Mouse (Mus musculus) intestine, embryonic 16.5 days (tissue): ENCODE measurements around the gene Zic5. TPM values are rescaled to one million over a fixed set of nuclear protein-coding genes. Genes with fewer than 3 reads are reported as not detected.
A peak's percentile ranks its signal among the peaks of the same experiment; 100 is the strongest.
"Not testable (repeated sequence)": the region's sequence is repeated elsewhere in the genome, so short reads cannot be mapped to it uniquely, and the experiment has no call there.

Experiments
- ATAC-seq: fragments of 200-750 bp; cut with Nextera tagmentation; 2 replicates; pipeline ENCODE4 v1.8.0; 2017; ENCODE audit warnings: moderate TSS enrichment, moderate library complexity
- H3K27ac ChIP-seq: fragments of 300-500 bp; sonication (generic); 2 replicates; pipeline ENCODE4 v1.5.1; 2014; ENCODE audit warnings: mild to moderate bottlenecking, low read length
- H3K27me3 ChIP-seq: fragments of 300-500 bp; sonication (generic); replicated peaks from 2 replicates; pipeline ENCODE4 v1.6.1; 2014; ENCODE audit warnings: low read length, control low read depth, mixed read lengths; ENCODE audit not compliant: control insufficient read depth, insufficient read depth
- H3K36me3 ChIP-seq: fragments of 300-500 bp; sonication (generic); 2 replicates; pipeline ENCODE4 v1.6.1; 2014; ENCODE audit warnings: low read length, control low read depth; ENCODE audit not compliant: control insufficient read depth, insufficient read depth
- H3K4me1 ChIP-seq: fragments of 300-500 bp; sonication (generic); 2 replicates; pipeline ENCODE4 v1.6.1; 2014; ENCODE audit warnings: low read length, control low read depth, mixed read lengths; ENCODE audit not compliant: control insufficient read depth, insufficient read depth
- H3K4me2 ChIP-seq: fragments of 300-500 bp; sonication (generic); 2 replicates; pipeline ENCODE4 v1.6.1; 2014; ENCODE audit warnings: low read depth, low read length, control low read depth
- H3K4me3 ChIP-seq: fragments of 300-500 bp; sonication (generic); 2 replicates; pipeline ENCODE4 v1.5.1; 2014; ENCODE audit warnings: mild to moderate bottlenecking, low read length
- H3K9ac ChIP-seq: fragments of 300-500 bp; sonication (generic); 2 replicates; pipeline ENCODE4 v1.6.1; 2014; ENCODE audit warnings: low read depth, low read length
- H3K9me3 ChIP-seq: fragments of 300-500 bp; sonication (generic); 2 replicates; pipeline ENCODE4 v1.6.1; 2016; ENCODE audit warnings: low read length, control low read depth; ENCODE audit not compliant: control insufficient read depth
- WGBS: fragments of 180-500 bp; shearing (Covaris S2); extraction: QIAGEN DNeasy Blood & Tissue Kit; methylation state at CpG from one replicate; pipeline ENCODE4 v1.1.7; 2014; 5-methylcytosine and 5-hydroxymethylcytosine counted together
- polyA plus RNA-seq: library from polyadenylated mRNA; unstranded; fragments of >200 nt; fragmentation: Nextera tagmentation; extraction: Ambion mirVana; gene quantifications from 2 replicates; pipeline ENCODE4 v1.2.1, GENCODE M21; 2015

The Zic5 gene
- polyA plus RNA-seq, 1 experiment from 2014 or later, result not detected

GRCm38 (mm10) chr14:122459776-122460175, 5.7 kb downstream of the Zic5 start:
- no peaks in the 10 kb centered on the region for H3K36me3 ChIP-seq
- H3K27me3 ChIP-seq, result peaks cover 53% of the 10 kb centered on the region
- ATAC-seq, result no peak
- 86% methylated on average over 1 of the region's 1 CpGs for WGBS
- H3K4me1 ChIP-seq, result peaks cover 14% of the 10 kb centered on the region
- H3K9ac ChIP-seq, result no peak overlapping the region
- no peak overlapping the region for H3K4me3 ChIP-seq
- no peaks in the 10 kb centered on the region for H3K9me3 ChIP-seq
- H3K4me2 ChIP-seq, result no peak overlapping the region
- H3K27ac ChIP-seq, result no peak overlapping the region

- 85% methylated on average over 5 of the region's 12 CpGs for WGBS
- peaks cover 51% of the 10 kb centered on the region for H3K27me3 ChIP-seq
- ATAC-seq, result not testable (repeated sequence)
These were observed 6.1 kb downstream of the Zic5 start for GRCm38 (mm10) chr14:122459332-122459731.

DNA sequence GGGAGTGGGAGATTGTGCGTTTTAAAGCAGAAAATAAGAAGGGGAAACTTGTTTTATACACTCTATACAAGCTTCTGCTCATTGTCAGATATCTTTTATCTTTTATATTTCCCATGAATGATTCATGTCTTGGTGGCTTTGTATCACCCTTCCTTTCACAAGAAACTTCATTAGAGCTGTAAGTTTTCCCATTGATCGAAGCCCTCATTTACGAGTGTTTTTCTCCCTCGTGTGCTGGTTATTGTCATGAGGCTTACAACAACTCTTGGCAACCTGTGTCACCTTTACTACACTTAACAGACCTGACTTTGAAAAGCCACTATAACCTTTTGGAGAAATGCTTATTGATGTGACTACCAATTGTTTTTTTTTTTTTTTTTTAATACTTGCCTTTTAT, 9.9 kb downstream of the Zic5 start:
- Histone ChIP-seq H3K36me3 (no peaks in the 10 kb centered on the region), H3K27me3 (peaks cover 58% of the 10 kb centered on the region), H3K9ac (no peak overlapping the region), H3K4me2 (no peak overlapping the region), H3K4me3 (no peak overlapping the region), H3K4me1 (0 out of 2 replicates have a peak, but pooled peaks cover 5% of the 10 kb centered on the region), H3K27ac (no peak overlapping the region), H3K9me3 (no peaks in the 10 kb centered on the region)
- ATAC-seq, result no peak
- 66% methylated on average over 4 of the region's 4 CpGs for WGBS

More at GRCm38 (mm10) chr14:122459332-122459731, 6.1 kb downstream of the Zic5 start:
- not testable (repeated sequence) for H3K4me1 ChIP-seq, H3K4me2 ChIP-seq, H3K9ac ChIP-seq, H3K36me3 ChIP-seq, H3K27ac ChIP-seq, H3K4me3 ChIP-seq, H3K9me3 ChIP-seq

DNA sequence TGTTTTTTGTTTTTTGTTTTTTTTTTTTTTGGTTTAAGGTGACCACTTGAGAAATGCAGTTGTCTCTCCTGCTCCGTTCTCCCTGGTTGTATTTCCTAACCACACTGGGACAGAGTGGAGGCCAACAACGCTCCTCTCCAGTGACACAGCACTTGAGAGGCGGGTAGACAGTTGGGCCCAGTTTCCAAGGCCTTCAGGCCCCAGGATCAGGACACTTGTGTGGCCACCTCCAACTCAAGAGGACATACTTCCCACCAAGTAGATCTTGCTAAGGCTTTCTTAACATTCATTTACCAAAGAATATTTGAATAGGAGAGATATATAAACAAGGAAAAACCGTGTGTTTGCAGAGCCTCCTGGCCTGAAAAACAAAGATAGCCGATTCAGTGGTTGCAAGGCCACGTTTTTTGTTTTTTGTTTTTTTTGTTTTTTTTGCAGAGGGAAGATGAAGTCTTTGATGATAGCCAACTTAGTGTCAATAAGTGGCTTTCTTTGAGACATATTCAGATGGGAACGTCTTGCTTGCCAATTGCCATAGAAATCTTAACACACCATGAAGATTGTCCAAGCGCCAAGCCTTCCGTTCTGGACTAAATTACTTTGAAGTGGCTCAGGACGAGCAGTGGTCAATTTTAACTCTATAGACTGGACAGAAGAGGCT, 10.4 kb downstream of the Zic5 start:
- 61% methylated on average over 10 of the region's 10 CpGs for WGBS
- peaks cover 5% of the 10 kb centered on the region; the same call in 1 of the 2 replicates for H3K4me1 ChIP-seq
- no peak overlapping the region for H3K4me3 ChIP-seq
- ATAC-seq, result no peak
- no peak overlapping the region for H3K27ac ChIP-seq
- no peaks in the 10 kb centered on the region for H3K9me3 ChIP-seq
- no peaks in the 10 kb centered on the region for H3K36me3 ChIP-seq
- no peak overlapping the region for H3K9ac ChIP-seq
- H3K27me3 ChIP-seq, result peaks cover 58% of the 10 kb centered on the region
- no peak overlapping the region for H3K4me2 ChIP-seq

GRCm38 (mm10) chr14:122453996-122454738, 11.3 kb downstream of the Zic5 start:
- peak overlapping the region; percentile 32 for H3K4me3 ChIP-seq
- no peak for ATAC-seq
- no peaks in the 10 kb centered on the region for H3K9me3 ChIP-seq
- peak overlapping the region; percentile 41 for H3K4me2 ChIP-seq
- no peak overlapping the region for H3K27ac ChIP-seq
- H3K4me1 ChIP-seq, result peaks cover 5% of the 10 kb centered on the region; the same call in 1 of the 2 replicates
- 13% methylated on average over 12 of the region's 12 CpGs for WGBS
- no peak overlapping the region for H3K9ac ChIP-seq
- H3K27me3 ChIP-seq, result peaks cover 61% of the 10 kb centered on the region
- H3K36me3 ChIP-seq, result no peaks in the 10 kb centered on the region

DNA sequence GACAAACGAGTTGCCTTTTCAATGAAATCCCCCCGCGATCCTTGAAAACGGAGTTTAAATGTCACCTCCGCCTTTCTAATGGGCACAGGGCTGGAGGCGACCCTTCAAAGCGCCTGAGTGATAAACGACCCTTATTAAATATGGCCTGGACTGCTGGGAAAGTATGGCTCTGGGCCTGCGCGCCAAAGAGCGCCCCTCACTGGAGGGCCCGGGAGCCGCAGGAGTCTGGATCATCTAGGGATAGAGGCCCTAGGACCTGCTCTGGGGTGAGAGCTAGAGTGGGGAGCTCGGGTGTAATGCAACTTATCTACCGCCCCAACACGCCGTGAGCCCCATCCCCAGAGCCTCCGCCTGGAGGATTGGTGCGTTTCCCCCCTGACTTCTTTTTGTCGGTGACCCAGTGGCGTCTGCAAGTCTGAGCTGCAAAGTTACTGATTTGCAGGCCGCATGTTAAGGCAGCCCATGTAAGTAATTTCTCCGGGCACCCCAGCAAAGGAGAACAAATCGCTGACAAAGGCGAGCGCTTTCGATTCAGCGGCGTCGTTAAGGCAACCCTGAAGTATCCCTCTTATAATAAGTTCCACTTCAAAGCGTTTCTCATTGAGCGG, 12.0 kb downstream of the Zic5 start:
- Histone ChIP-seq H3K9me3 (no peaks in the 10 kb centered on the region), H3K4me3 (peak overlapping the region; percentile 32), H3K9ac (no peak overlapping the region), H3K4me1 (peaks cover 5% of the 10 kb centered on the region; the same call in 1 of the 2 replicates), H3K36me3 (no peaks in the 10 kb centered on the region), H3K27ac (no peak overlapping the region), H3K27me3 (peaks cover 66% of the 10 kb centered on the region), H3K4me2 (peak overlapping the region; percentile 41)
- ATAC-seq, result no peak
- 4% methylated on average over 32 of the region's 32 CpGs for WGBS

DNA sequence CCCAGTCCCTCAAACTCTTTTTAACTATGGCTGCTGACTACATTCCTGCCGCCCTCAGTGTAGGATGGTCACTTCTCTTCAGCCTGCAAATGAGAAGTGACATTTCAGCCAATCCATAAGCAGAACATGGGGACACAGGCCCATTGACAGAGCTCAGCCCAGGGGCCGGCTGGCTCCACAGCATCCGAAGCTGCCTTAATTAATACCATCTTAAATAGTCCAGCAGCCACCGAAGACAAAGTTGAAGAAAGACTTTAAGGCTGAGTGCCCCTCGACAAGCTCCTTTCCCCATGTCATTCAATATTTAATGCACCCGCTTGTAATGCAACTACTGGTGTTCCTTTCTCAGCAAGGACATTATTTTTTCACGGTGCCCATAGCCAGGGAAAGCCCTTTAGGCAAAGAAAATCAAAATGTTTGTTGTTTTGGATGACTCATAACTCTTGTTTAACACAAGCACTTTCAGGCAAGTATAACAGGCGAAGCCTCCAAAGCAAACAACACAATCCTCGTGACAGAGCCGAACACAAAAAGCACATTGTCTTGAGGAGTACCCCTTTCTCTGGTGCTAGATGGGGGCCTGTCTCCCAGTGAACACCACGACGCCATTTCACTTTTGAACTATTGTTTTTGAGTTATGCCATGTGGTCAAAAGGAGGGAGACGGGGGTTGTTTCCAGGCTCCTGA, 12.6 kb downstream of the Zic5 start:
- H3K27me3 ChIP-seq, result peaks cover 70% of the 10 kb centered on the region
- no peaks in the 10 kb centered on the region for H3K9me3 ChIP-seq
- peaks cover 5% of the 10 kb centered on the region; the same call in 1 of the 2 replicates for H3K4me1 ChIP-seq
- peak overlapping the region; percentile 32 for H3K4me3 ChIP-seq
- ATAC-seq, result no peak
- H3K36me3 ChIP-seq, result no peaks in the 10 kb centered on the region
- 42% methylated on average over 13 of the region's 13 CpGs for WGBS
- H3K27ac ChIP-seq, result no peak overlapping the region
- no peak overlapping the region for H3K9ac ChIP-seq
- peak overlapping the region; percentile 41; the same call in 1 of the 2 replicates for H3K4me2 ChIP-seq

- H3K9me3 ChIP-seq, result no peaks in the 10 kb centered on the region
- H3K4me1 ChIP-seq, result peaks cover 5% of the 10 kb centered on the region; the same call in 1 of the 2 replicates
- no peak overlapping the region for H3K4me3 ChIP-seq
- H3K9ac ChIP-seq, result no peak overlapping the region
- no peak overlapping the region for H3K27ac ChIP-seq
- no peak for ATAC-seq
- no peak overlapping the region for H3K4me2 ChIP-seq
- whole genome bisulfite sequencing, result 68% methylated on average over 5 of the region's 5 CpGs
- H3K27me3 ChIP-seq, result peaks cover 71% of the 10 kb centered on the region
- H3K36me3 ChIP-seq, result no peaks in the 10 kb centered on the region
These were observed 13.8 kb downstream of the Zic5 start for GRCm38 (mm10) chr14:122451551-122452145.
